Mouse (Mus musculus) limb, embryonic 10.5 days (tissue): ENCODE results near the gene Rps16. TPM values are rescaled to one million over a fixed set of nuclear protein-coding genes. Genes with fewer than 3 reads are reported as not detected.
A peak's percentile ranks its signal among the peaks of the same experiment; 100 is the strongest.
"Not testable (repeated sequence)": the region's sequence is repeated elsewhere in the genome, so short reads cannot be mapped to it uniquely, and the experiment has no call there.

Source experiments
- DNase-seq: peaks from one replicate; pipeline ENCODE4 v3.0.0-alpha.2; 2017; ENCODE audit warnings: low spot score
- H3K27ac ChIP-seq: fragments of 300-500 bp; sonication (generic); 2 replicates; pipeline ENCODE4 v1.5.1; 2016; ENCODE audit warnings: mild to moderate bottlenecking
- H3K27me3 ChIP-seq: fragments of 300-500 bp; sonication (generic); 2 replicates; pipeline ENCODE4 v1.6.1; 2016; ENCODE audit warnings: low read depth, mild to moderate bottlenecking; ENCODE audit not compliant: poor library complexity, severe bottlenecking
- H3K36me3 ChIP-seq: fragments of 300-500 bp; sonication (generic); 2 replicates; pipeline ENCODE4 v1.6.1; 2016; ENCODE audit warnings: mild to moderate bottlenecking, moderate library complexity
- H3K4me1 ChIP-seq: fragments of 300-500 bp; sonication (generic); 2 replicates; pipeline ENCODE4 v1.6.1; 2016
- H3K4me3 ChIP-seq: fragments of 300-500 bp; sonication (generic); 2 replicates; pipeline ENCODE4 v1.5.1; 2016; ENCODE audit warnings: mild to moderate bottlenecking, moderate library complexity
- H3K9me3 ChIP-seq: fragments of 300-500 bp; sonication (generic); replicated peaks from 2 replicates; pipeline ENCODE4 v1.6.1; 2016; ENCODE audit warnings: mild to moderate bottlenecking
- WGBS: fragments of 180-500 bp; shearing (Covaris S2); methylation state at CpG from one replicate; pipeline ENCODE4 v1.1.7; 2016; 5-methylcytosine and 5-hydroxymethylcytosine counted together
- polyA plus RNA-seq: library from polyadenylated mRNA; unstranded; fragments of >200 nt; fragmentation: Nextera tagmentation; extraction: Ambion mirVana; gene quantifications from 2 replicates; pipeline ENCODE4 v1.2.1, GENCODE M21; 2016

The Rps16 gene
- polyA plus RNA-seq, 1 experiment from 2014 or later: 972 TPM

GRCm38 (mm10) chr7:28378769-28379651, 28.6 kb downstream of the Rps16 start:
- Histone ChIP-seq H3K9me3 (no peaks in the 10 kb centered on the region), H3K4me1 (peaks cover 86% of the 10 kb centered on the region), H3K27ac (peak overlapping the region; percentile 90), H3K36me3 (peaks cover 11% of the 10 kb centered on the region), H3K4me3 (peak overlapping the region; percentile 76), H3K27me3 (no peaks in the 10 kb centered on the region)
- under 1% methylated on average over 53 of the region's 53 CpGs for WGBS
- peak; percentile 93 for DNase-seq

- Histone ChIP-seq H3K27ac (peak within 1 kb of the TSS; percentile 95), H3K4me1 (peaks cover 78% of the 10 kb centered on the region), H3K4me3 (peak within 1 kb of the TSS; percentile 76), H3K9me3 (no peaks in the 10 kb centered on the region), H3K27me3 (no peaks in the 10 kb centered on the region), H3K36me3 (peaks cover 15% of the 10 kb centered on the region)
- no peak for DNase-seq
- 58% methylated on average over 17 of the region's 17 CpGs for WGBS
Measured at GRCm38 (mm10) chr7:28380237-28381016, 30.0 kb downstream of the Rps16 start, which contains the start of gene Zfp36. Gene Zfp36, minus strand, starts transcription at chr7:28380253.

GRCm38 (mm10) chr7:28381017-28381790, 30.8 kb downstream of the Rps16 start:
- Histone ChIP-seq H3K9me3 (no peaks in the 10 kb centered on the region), H3K27ac (peak overlapping the region; percentile 95), H3K27me3 (no peaks in the 10 kb centered on the region), H3K4me1 (peaks cover 76% of the 10 kb centered on the region), H3K4me3 (peak overlapping the region; percentile 46), H3K36me3 (peaks cover 23% of the 10 kb centered on the region)
- 8% methylated on average over 30 of the region's 30 CpGs for WGBS
- peak; percentile 64 for DNase-seq

GRCm38 (mm10) chr7:28381938-28382337, 31.5 kb downstream of the Rps16 start:
- H3K4me1 ChIP-seq: peaks cover 75% of the 10 kb centered on the region
- WGBS: 3% methylated on average over 16 of the region's 20 CpGs

GRCm38 (mm10) chr7:28382347-28382951, 32.0 kb downstream of the Rps16 start:
- Histone ChIP-seq H3K4me3 (peak overlapping the region; percentile 46), H3K27me3 (no peaks in the 10 kb centered on the region), H3K9me3 (no peaks in the 10 kb centered on the region), H3K36me3 (peaks cover 28% of the 10 kb centered on the region), H3K4me1 (peaks cover 71% of the 10 kb centered on the region), H3K27ac (peak overlapping the region; percentile 95)
- 65% methylated on average over 12 of the region's 12 CpGs for WGBS
- peak; percentile 48 for DNase-seq

More at GRCm38 (mm10) chr7:28381938-28382337, 31.5 kb downstream of the Rps16 start:
- Histone ChIP-seq H3K27me3 (no peaks in the 10 kb centered on the region), H3K27ac (peak overlapping the region; percentile 95), H3K36me3 (peaks cover 28% of the 10 kb centered on the region), H3K4me3 (peak overlapping the region; percentile 46), H3K9me3 (no peaks in the 10 kb centered on the region)
- DNase-seq: peak; percentile 88

GRCm38 (mm10) chr7:28382981-28383396, 32.5 kb downstream of the Rps16 start:
- 74% methylated on average over 11 of the region's 11 CpGs for WGBS
- peaks cover 65% of the 10 kb centered on the region for H3K4me1 ChIP-seq
- no peak overlapping the region for H3K4me3 ChIP-seq
- no peak for DNase-seq
- H3K9me3 ChIP-seq: no peaks in the 10 kb centered on the region
- peaks cover 28% of the 10 kb centered on the region for H3K36me3 ChIP-seq
- no peaks in the 10 kb centered on the region for H3K27me3 ChIP-seq
- H3K27ac ChIP-seq: peak overlapping the region; percentile 95

GRCm38 (mm10) chr7:28383606-28384005, 33.2 kb downstream of the Rps16 start:
- Histone ChIP-seq H3K4me3 (no peak overlapping the region), H3K36me3 (peaks cover 34% of the 10 kb centered on the region), H3K27ac (peak overlapping the region; percentile 95), H3K27me3 (no peaks in the 10 kb centered on the region), H3K9me3 (no peaks in the 10 kb centered on the region), H3K4me1 (peaks cover 59% of the 10 kb centered on the region)
- DNase-seq: no peak
- WGBS: 87% methylated on average over 4 of the region's 4 CpGs

- H3K36me3 ChIP-seq: peaks cover 40% of the 10 kb centered on the region
- H3K27me3 ChIP-seq: no peaks in the 10 kb centered on the region
- no peak for DNase-seq
- no peaks in the 10 kb centered on the region for H3K9me3 ChIP-seq
- H3K4me1 ChIP-seq: peaks cover 53% of the 10 kb centered on the region
- no peak overlapping the region for H3K4me3 ChIP-seq
- H3K27ac ChIP-seq: no peak overlapping the region
- 89% methylated on average over 6 of the region's 6 CpGs for WGBS
Measured at GRCm38 (mm10) chr7:28384162-28384561, 33.7 kb downstream of the Rps16 start.

GRCm38 (mm10) chr7:28385196-28385595, 34.7 kb downstream of the Rps16 start:
- H3K9me3 ChIP-seq: no peaks in the 10 kb centered on the region
- H3K36me3 ChIP-seq: peaks cover 50% of the 10 kb centered on the region
- no peak overlapping the region for H3K27ac ChIP-seq
- 91% methylated on average over 9 of the region's 9 CpGs for WGBS
- H3K4me1 ChIP-seq: peaks cover 46% of the 10 kb centered on the region
- H3K27me3 ChIP-seq: no peaks in the 10 kb centered on the region
- no peak overlapping the region for H3K4me3 ChIP-seq
- DNase-seq: no peak

GRCm38 (mm10) chr7:28386007-28386406, 35.6 kb downstream of the Rps16 start:
- Histone ChIP-seq H3K9me3 (no peaks in the 10 kb centered on the region), H3K36me3 (peaks cover 58% of the 10 kb centered on the region), H3K27ac (peak overlapping the region; percentile 75), H3K4me1 (peaks cover 38% of the 10 kb centered on the region), H3K27me3 (no peaks in the 10 kb centered on the region), H3K4me3 (0 out of 2 replicates have a peak overlapping the region, but pooled peaks have one; percentile 10)
- no peak for DNase-seq
- WGBS: 96% methylated on average over 7 of the region's 7 CpGs

- 20% methylated on average over 4 of the region's 4 CpGs for WGBS
- peak overlapping the region; percentile 75 for H3K27ac ChIP-seq
- H3K9me3 ChIP-seq: no peaks in the 10 kb centered on the region
- peak overlapping the region; percentile 10; the same call in 1 of the 2 replicates for H3K4me3 ChIP-seq
- peak; percentile 92 for DNase-seq
- H3K27me3 ChIP-seq: no peaks in the 10 kb centered on the region
- H3K4me1 ChIP-seq: peaks cover 36% of the 10 kb centered on the region
- H3K36me3 ChIP-seq: peaks cover 58% of the 10 kb centered on the region
Measured at GRCm38 (mm10) chr7:28386462-28386861, 36.0 kb downstream of the Rps16 start.

GRCm38 (mm10) chr7:28386877-28387276, 36.4 kb downstream of the Rps16 start:
- not testable (repeated sequence) for H3K27me3 ChIP-seq, H3K4me3 ChIP-seq, H3K27ac ChIP-seq, H3K9me3 ChIP-seq, DNase-seq
- Histone ChIP-seq H3K4me1 (peaks cover 36% of the 10 kb centered on the region), H3K36me3 (peaks cover 58% of the 10 kb centered on the region)
- 89% methylated on average over 6 of the region's 6 CpGs for WGBS
